Mouse (Mus musculus): Measurements from ENCODE around the gene Bbx.

The Bbx gene

GRCm38 (mm10) chr16:50432062-50432878 is at the start of gene Bbx:
Gene Bbx, minus strand, starts transcription at chr16:50432390.
- peak; percentile 91 to 93 for DNase-seq (ENCODE audit: low spot score in 2 of 2)

- no peak for DNase-seq (ENCODE audit: low spot score in 2 of 2)
These were observed 49.7 kb upstream of the Bbx start for GRCm38 (mm10) chr16:50481892-50482291.

GRCm38 (mm10) chr16:50481341-50481740 is 49.2 kb upstream of the Bbx start:
- DNase-seq (ENCODE audit: low spot score in 2 of 2) = no peak

- DNase-seq (ENCODE audit: low spot score in 2 of 2) = no peak
These were observed 46.5 kb upstream of the Bbx start for GRCm38 (mm10) chr16:50478695-50479094.

GRCm38 (mm10) chr16:50477628-50478027 is 45.4 kb upstream of the Bbx start:
- no peak for DNase-seq (ENCODE audit: low spot score in 2 of 2)

GRCm38 (mm10) chr16:50462226-50462870 is 30.2 kb upstream of the Bbx start:
- DNase-seq (ENCODE audit: low spot score in 2 of 2) = no peak

GRCm38 (mm10) chr16:50459146-50459545 is 27.0 kb upstream of the Bbx start:
- no peak for DNase-seq (ENCODE audit: low spot score in 2 of 2)

GRCm38 (mm10) chr16:50456053-50456452 is 23.9 kb upstream of the Bbx start:
- no peak for DNase-seq (ENCODE audit: low spot score in 2 of 2)

GRCm38 (mm10) chr16:50449086-50449485 is 16.9 kb upstream of the Bbx start:
- DNase-seq (ENCODE audit: low spot score in 2 of 2) = no peak

GRCm38 (mm10) chr16:50445014-50445413 is 12.8 kb upstream of the Bbx start:
- DNase-seq (ENCODE audit: low spot score in 2 of 2) = no peak

GRCm38 (mm10) chr16:50438816-50439215 is 6.6 kb upstream of the Bbx start:
- DNase-seq (ENCODE audit: low spot score in 2 of 2) = no peak

GRCm38 (mm10) chr16:50437788-50438187 is 5.6 kb upstream of the Bbx start:
- DNase-seq (ENCODE audit: low spot score in 2 of 2) = no peak

GRCm38 (mm10) chr16:50437331-50437730 is 5.1 kb upstream of the Bbx start:
- DNase-seq (ENCODE audit: low spot score in 2 of 2) = no peak

GRCm38 (mm10) chr16:50431011-50431981 is 894 bp downstream of the Bbx start:
- peak; percentile 64 to 72 for DNase-seq (ENCODE audit: low spot score in 2 of 2)

- DNase-seq (ENCODE audit: low spot score in 2 of 2) = peak in 1 of 2 experiments; percentile 7
These were observed 1.7 kb downstream of the Bbx start for GRCm38 (mm10) chr16:50430515-50430877.

GRCm38 (mm10) chr16:50429692-50430514 is 2.3 kb downstream of the Bbx start:
- DNase-seq (ENCODE audit: low spot score in 2 of 2) = peak; percentile 30 to 55

- peak; percentile 17 to 23 for DNase-seq (ENCODE audit: low spot score in 2 of 2)
These were observed 3.1 kb downstream of the Bbx start for GRCm38 (mm10) chr16:50428871-50429691.

- no peak for DNase-seq (ENCODE audit: low spot score in 2 of 2)
These were observed 12.1 kb downstream of the Bbx start for GRCm38 (mm10) chr16:50420130-50420529.

- DNase-seq (ENCODE audit: low spot score in 2 of 2) = no peak
These were observed 16.8 kb downstream of the Bbx start for GRCm38 (mm10) chr16:50415406-50415805.

- DNase-seq (ENCODE audit: low spot score in 2 of 2) = no peak
These were observed 29.3 kb downstream of the Bbx start for GRCm38 (mm10) chr16:50402851-50403250.

Data from spleen, postnatal 10 days (tissue).